Mouse (Mus musculus): Measurements from ENCODE around the gene Eef1b2.

GRCm38 (mm10) chr1:63176259-63176603 is 394 bp upstream of the Eef1b2 start:
- TF ChIP-seq CTCF (IDR thresholded peaks at IDR 0.05; ENCODE audit: control insufficient read depth, insufficient read depth, insufficient read length) (no peak), CEBPB (IDR thresholded peaks at IDR 0.05; ENCODE audit: low read depth) (no peak)
